Mouse (Mus musculus) cerebellum, adult 2 months (tissue): ENCODE data around the gene Ptrh1.

Experiments
- CTCF ChIP-seq: fragments of 200-500 bp; IDR thresholded peaks from 2 replicates; pipeline ENCODE4 v1.5.1; 2011; ENCODE audit warnings: low read depth, mild to moderate bottlenecking, control low read depth, low read length, moderate library complexity, borderline replicate concordance; ENCODE audit not compliant: insufficient read depth
- POLR2A ChIP-seq: fragments of 200-500 bp; IDR thresholded peaks from 2 replicates; pipeline ENCODE4 v1.6.1; 2011; ENCODE audit warnings: low read length, control low read depth, borderline replicate concordance; ENCODE audit not compliant: insufficient read depth

DNA sequence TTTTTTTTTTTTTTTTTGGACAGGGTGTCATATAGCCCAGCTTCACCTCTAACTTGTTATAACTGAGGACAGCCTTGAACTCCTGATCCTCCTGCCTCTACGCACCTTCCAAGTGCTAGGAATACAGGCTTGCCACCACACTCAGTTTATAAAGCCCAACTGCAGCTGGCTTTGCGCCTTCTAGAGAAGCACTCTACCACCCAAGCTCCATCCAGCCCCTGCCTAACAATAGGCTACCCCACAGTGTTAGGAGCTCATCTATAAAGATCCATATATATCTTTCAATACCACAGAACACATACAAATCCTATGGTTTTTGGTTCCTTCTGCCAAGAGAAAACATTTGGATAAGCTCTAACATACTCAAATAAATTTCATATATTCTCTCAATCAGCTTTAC is 40.9 kb downstream of the Ptrh1 start:
- TF ChIP-seq POLR2A (no peak), CTCF (no peak)
